Mouse (Mus musculus): ENCODE data around the gene Arfgap2. TPM values are rescaled to one million over a fixed set of nuclear protein-coding genes. Genes with fewer than 3 reads are reported as not detected.

The Arfgap2 gene
- total RNA-seq, 2 experiments from 2014 or later: 24.7 to 27.1 TPM

DNA sequence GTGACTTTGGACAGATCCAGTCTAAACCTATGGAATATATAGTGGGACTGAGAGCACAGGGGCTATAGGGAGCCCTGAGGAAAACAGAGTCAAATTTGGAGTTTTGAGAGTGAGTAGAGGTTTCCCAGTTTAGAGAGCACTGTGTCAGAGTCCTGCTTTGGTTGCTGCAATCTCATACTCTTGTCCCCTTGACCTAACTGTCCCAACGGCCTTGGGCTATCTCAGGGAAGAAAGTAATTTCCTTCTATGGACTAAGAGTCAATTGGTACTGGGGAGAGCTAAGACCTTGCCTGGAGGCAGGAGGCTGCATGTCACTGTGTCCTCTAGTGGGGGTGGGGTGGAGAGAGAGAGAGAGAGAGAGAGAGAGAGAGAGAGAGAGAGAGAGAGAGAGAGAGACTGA is 5.9 kb upstream of the Arfgap2 start:
- ATAC-seq (ENCODE audit: poor library complexity, severe bottlenecking): no peak

DNA sequence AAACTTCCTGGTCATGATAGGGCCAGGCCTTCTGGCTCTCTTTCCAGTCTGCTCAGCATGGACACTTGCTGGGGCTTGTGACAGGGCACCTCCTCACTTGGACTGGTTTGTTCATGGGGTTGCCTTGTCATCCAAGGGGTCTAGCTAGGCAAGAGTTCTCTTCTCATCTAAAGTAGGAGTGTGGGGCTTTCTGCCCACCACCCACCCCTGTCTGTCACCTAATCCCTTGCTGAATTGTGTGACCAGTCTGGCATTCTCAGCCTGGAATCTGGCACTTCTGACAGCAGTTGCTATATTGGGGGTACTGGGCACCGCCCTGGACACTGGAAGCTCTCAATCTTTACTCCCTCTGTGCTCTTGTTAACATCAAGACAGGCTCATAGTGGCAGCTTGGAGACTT is 5.3 kb upstream of the Arfgap2 start:
- ATAC-seq (ENCODE audit: poor library complexity, severe bottlenecking): no peak

DNA sequence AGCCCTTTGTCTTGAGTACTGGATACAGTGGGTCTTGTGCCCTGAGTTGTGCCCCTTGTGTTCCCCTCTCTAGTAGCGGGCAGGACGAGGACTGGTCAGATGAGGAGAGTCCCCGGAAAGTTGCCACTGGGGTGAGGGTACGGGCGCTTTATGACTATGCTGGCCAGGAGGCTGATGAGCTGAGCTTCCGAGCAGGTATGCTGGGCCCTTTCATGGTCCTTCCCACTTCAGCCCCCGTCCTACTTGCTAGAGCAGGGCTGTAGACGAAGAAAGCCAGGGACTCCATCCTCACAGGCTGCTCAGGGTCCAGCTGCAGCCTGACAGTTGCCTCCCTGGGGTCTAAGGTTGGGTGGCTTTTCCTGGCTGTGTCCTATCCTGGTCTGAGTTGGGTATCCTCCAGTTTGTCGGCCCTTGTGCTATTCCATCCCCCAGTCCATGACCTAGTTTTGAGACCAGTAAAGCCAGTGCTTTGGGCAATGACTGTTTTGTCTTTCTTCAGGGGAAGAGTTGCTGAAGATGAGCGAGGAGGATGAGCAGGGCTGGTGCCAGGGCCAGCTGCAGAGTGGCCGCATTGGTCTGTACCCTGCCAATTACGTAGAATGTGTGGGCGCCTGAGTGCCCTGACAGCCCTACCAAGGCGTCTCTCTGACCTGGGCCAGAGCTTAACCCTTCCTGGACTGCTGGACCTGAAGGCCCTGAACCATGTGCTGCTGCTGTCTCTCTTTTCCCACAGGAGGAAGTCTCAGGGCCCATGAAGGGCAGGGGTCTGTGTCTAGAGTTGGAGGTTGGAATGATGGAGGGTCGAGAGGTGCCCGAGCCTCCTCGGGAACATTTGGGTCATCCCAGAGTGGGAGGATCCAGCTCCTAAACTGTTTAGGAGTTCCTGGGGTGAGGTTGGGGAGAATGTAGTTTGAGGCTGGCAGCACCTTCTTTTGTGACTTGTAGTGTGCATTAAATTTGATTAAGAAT is 798 bp upstream of the Arfgap2 start:
- no peak for ATAC-seq (ENCODE audit: poor library complexity, severe bottlenecking)

DNA sequence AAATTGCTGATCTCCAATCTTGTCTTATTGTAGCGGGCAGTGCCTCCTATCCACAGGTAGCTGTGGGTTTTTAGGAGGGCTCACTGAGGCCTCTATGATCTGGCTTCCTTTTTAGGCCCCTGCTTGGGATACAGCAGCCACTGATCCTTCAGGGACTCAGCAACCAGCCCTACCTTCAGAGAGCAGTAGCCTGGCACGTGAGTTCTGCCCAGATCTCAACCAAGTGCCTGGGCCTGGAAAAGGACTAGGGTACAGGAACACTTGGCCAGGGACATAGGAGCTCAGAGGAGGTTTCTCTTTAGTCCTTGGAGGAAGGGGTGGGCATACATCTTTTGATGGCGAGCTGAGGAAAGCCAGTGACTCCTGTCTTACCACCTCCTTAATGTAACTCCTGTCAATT is 3.3 kb downstream of the Arfgap2 start:
- ATAC-seq (ENCODE audit: poor library complexity, severe bottlenecking): no peak

DNA sequence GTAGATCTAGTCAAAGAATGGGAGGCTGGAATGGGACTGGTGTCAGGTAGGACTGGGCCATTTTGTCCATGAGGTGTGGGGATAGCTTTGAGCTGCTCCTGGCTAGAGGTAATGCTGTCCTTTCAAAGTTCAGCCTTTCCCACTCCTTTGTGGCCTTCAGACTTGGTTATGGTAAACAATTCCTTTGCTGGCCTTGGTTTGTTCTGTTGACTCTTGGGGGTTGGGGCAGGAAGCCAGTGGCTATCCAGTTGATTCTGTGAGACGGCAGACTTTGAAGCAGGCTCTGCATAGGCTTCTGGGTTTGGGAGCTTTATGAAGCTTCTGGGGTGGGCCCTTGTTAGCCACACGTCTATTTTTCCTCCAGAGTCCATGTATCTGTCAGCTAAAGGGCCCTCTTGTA is 3.9 kb downstream of the Arfgap2 start:
- ATAC-seq (ENCODE audit: poor library complexity, severe bottlenecking): no peak

DNA sequence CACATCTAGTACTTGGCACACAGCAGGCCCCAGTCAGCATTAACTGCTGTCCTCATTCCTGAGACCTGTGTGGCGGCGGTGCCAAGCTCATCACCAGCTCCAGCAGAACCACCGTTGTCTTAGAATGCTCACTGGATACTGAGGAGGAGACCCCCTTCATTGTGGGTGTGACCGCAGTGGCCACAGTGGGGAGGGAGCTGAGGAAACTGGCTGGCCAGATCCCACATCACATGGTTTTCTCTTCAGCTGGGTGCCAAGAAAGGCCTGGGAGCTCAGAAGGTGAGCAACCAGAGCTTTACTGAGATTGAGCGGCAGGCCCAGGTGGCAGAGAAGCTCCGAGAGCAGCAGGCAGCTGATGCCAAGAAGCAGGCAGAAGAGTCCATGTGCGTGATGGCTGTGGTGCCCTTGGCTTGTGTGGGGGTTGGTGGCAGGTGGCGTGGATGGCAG is 4.9 kb downstream of the Arfgap2 start:
- ATAC-seq (ENCODE audit: poor library complexity, severe bottlenecking): no peak

DNA sequence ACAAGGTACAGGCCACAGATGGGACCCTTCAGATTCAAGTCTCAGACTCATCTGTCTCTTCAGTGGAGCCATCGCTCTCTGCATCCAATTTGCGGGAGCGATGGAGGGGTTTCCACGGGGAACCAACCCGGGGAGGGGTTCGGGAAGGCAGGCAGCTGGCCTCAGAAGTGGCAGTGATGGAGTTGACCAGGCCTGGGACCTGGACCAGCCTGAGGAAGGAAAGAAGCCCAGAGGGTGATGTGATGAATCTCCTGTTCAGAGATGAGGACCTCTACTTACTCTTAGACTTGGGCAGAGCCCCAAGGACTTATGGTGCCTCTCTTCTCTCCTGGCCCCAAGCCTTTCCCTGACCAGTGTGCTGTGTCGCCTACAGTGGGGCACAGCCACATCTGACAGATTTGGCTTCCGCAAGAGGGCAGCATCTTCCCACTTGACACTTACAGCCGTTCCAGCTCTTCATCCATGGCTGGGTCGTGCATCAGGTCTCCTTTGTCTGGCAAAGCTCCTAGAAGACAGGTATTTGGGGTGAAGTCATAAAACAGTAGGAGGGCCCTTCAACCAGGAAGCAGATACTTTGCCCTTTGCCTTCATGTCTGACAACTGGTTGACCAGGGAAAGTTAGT is 14.1 kb downstream of the Arfgap2 start:
- ATAC-seq (ENCODE audit: poor library complexity, severe bottlenecking): no peak

DNA sequence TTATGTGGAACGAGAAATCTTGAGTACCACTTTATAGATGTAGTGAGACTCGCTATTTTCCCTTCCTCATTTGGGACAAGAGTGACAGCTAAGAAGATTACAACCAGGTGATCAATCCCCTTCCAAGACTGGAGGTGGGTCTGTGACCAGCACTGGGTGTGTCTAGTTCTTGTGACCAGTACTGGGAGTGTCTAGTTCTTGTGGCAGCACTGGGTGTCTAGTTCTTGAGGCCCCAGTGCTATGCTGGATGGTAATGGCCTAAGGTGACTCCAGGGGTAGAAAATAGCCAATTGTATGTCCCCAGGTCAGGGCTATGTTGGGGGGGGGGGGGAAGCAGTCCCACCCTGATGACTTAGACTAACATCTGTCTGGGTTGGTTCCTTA is 14.6 kb downstream of the Arfgap2 start:
- no peak for ATAC-seq (ENCODE audit: poor library complexity, severe bottlenecking)

DNA sequence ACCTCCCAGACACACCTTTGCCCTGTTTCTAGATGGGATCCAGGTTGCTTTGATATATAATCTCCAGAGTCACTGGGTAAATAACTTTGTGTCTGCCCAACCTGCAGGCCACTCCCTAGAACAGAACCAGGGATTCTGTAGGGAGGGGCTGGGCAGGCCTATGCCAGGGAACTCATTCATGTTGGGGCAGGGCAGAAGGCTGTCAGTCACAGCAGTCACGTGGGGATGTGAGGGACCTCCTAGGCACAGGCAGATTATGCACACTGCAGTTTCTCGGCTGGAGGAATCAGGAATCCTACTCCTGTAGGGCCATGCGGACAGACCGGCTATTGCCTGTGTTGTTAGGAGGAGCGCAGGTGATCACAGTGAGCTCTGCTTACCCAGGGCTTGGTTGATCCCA is 16.6 kb downstream of the Arfgap2 start:
- ATAC-seq (ENCODE audit: poor library complexity, severe bottlenecking): no peak

DNA sequence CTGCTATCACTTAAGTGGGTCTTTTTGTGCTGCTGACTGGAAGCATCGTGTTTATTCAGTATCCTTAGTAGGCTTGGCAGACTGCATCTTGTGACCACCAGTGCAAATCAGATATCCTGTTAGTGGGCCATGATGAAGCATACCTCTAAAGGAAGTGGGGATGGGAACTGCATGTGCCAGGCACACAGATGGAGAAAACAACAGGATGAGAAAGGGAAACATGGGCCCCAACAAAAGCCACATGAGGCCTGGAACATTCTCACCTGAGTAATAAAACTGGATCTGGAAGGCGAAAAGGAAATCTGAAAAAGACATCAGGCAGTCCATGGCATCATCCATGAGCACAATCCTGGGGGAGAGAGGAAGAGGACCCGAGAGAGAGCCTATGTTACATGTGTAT is 19.2 kb downstream of the Arfgap2 start:
- no peak for ATAC-seq (ENCODE audit: poor library complexity, severe bottlenecking)

DNA sequence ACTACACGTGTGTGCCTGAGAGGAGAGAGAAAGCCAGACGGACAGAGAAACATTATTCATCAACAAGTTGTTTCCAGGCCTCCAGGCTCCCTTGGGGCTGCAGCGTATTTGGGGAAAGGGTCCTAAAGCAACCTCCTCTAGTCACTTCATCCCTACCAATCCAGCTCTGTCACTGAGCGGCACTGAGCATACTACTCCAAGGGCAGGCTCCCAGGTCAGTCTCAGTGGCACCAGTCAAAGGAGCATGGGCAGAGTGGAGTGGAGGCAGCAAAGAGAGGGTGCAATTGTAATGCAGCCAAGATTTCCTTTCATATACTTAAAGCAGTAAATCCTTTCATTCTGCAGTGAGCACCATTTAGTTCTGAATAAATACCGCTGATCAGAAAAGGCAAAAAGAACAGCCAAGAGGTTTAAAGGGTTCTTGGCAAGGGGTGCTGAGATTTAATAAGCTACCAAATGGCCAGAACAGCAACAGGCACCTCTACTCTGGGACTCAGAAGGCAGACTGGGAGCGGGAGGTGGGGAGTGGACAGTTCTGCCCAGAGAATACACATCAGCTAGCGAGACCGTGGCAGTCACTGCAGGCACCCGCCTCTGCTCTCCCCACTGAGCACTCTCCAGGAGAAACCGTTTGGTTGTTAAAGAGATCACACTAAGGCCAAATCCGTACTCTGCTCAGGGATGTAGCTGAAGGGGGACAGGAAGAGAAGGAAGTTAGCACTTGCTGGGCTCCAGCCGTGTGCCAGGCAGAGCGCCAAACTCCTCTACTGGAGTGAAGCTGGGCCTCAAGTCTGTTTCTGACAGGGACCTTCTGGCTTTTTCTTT is 19.8 kb downstream of the Arfgap2 start:
- no peak for ATAC-seq (ENCODE audit: poor library complexity, severe bottlenecking)

DNA sequence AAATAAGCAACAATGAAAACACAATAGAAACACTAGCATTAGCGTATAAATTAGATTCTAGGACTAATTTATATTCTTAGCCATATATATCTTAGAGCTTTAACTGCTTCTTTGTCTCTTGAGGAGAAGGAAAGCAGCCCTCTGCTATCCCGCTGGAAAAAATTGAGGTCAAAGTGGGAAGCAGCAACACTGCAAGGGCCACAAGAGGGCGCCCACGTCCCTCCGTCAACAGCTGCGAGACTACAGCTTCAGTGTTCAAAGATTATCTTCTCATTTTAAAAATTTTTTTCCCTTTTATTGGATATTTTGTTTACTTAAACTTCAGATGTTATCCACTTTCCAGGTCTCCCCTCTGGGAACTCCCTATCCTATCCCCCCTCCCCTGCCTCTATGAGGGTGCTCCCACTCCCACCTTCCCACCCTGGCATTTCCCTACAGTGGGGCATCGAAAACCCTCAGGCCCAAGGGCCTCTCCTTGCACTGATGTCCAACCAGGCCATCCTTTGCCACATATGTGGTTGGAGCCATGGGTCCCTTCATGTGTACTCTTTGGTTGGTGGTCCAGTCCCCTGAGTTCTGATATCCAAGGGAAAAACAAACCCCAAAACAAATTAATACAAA is 21.2 kb downstream of the Arfgap2 start:
- ATAC-seq (ENCODE audit: poor library complexity, severe bottlenecking): peak; percentile 60

DNA sequence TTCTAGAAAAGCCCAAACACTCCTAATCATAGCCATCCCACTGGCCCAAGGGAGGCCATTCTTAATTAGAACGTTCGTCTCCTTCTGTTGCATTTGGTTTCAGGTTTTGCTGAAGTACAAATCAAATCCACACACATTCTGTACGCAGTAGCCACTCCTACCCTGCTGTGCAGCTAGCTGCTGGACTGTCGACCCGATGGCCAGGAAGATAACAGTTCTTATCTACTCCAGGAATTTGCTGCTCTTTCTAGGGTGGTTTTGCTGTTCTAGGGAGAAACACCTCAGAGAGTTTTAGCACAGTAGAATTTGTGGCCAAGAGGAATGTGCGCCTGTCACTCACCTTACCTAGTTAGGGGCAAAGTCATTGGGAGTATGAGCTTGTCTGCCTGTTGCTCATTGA is 22.8 kb downstream of the Arfgap2 start:
- no peak for ATAC-seq (ENCODE audit: poor library complexity, severe bottlenecking)

DNA sequence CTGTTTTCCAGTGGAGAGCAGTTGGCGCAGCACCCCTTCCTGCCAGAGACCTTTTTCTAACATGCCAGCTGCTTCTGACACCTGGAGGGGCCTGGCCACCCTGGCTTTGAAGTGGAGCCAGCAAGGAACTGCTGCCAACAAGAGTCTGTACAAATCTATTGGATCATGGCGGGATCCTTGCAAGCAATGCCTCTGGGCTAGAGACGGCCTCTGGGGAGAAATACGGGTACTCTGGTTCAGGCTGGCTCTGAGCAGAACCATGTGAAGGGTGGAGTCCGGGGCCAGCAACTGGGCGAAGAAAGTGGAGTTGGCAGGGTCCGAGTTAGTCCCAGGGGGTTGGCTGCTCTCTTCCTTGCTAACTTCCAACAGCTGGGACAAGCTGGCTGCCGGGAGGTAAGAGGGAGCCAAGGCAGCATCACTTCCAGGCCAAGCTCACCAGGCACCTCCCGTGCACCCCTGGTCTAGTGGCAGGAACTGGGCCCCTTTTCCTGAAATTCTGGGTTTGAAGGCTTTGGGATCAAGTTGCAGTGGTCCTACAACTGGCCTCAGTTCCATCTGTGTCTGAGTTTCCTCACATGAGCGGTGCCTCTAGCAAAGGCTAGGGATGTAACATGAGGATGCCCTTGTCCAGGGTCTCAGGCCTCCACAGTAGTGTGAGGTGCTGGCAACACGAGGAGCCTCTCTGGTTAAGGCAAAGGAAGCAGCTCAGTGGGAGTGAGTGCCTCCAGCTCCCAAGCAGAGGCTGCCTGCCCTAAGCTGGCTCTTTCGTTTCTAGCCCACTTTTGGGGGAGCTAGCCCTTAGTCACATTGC is 26.6 kb downstream of the Arfgap2 start:
- ATAC-seq (ENCODE audit: poor library complexity, severe bottlenecking): no peak

DNA sequence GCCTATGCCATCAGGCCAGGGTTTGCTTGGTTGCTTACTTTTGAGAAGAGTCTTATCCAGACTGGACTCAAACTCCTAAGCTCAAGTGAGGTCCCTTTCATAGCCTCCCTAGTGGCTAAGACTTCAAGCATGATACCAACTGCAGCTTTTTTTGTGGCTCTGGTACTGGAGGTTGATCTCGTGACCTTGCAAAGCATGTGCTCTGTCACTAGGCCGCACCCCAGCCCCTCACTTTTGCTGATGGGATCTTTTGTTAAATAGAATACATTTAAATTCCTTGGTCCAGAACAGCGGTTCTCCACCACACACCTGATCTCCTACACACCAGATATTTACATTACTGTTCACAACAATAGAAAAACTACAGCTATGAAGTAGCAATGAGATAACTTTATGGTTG is 29.5 kb downstream of the Arfgap2 start:
- no peak for ATAC-seq (ENCODE audit: poor library complexity, severe bottlenecking)

DNA sequence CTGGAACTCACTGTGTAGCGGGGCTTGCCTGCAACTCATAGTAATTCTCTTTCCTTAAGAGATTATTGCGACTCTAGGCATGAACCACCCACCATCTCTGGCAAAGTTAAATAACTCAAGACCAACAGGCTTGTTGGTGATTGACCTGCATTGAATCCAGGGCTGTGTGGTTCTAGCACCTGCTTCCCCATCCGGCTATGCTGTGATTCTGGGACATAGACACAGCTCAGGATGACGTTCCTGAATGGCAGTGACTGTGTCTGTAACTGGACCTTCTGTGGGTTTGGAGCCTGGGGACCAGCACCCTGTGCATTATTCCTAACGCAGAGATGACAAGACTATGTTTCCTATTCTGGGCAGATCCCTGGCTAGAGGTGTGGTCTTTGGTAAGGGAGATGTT is 31.1 kb downstream of the Arfgap2 start:
- ATAC-seq (ENCODE audit: poor library complexity, severe bottlenecking): no peak

DNA sequence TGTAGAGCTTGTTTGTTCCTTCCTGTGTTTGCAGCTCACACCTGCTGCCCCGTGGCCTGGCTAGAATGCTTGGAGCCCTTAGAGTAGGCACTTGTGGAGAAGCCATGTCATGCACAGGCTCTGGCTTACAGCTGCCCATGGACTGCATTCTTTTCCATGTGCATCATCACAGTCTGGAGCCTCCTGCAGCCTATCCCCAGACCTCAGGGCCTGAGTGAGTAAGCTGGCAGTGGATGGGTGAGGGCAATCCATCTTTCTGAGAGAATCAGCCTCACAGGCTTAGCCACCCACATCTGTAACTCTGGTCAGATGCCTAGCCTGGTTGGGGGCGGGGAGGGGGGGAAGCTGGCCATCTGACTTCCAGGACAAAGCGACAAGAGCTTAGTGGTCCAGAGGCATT is 34.4 kb downstream of the Arfgap2 start:
- ATAC-seq (ENCODE audit: poor library complexity, severe bottlenecking): no peak

DNA sequence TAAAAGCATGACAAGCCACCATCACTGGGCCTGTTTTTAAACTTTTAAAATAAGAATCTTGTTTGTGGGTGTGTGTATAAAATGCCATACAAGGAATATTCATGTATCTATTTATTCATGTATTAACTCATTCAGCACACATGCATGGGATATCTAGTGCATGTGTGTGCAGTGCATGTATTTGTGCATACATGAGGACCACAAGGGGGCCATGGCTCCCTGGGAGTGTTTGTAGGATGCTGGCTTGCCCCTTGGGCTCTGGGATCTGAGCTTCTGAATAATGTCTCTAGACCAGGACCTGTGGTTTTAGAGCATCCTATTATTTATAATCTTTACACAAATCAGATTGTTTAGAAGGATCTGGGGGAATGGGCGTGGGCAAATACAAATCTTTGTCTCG is 36.0 kb downstream of the Arfgap2 start:
- no peak for ATAC-seq (ENCODE audit: poor library complexity, severe bottlenecking)

DNA sequence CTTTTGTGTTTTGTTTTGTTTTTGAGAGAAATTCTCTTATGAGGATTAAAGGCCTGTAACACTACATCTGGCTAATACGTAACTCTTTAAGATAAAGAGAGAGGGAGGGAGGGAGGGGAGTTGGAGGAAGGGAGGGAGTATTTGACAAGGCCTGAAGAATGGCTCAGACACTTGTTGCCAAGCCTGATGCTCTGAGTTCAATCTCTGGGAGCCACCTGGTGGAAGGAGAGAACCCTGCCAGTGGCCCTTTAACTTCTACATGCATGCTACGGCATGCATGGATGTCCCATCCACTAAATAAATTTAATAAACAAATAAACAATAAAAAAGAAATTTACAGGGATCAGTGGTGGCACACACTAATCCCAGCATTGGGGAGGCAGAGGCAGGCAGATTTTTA is 37.1 kb downstream of the Arfgap2 start:
- no peak for ATAC-seq (ENCODE audit: poor library complexity, severe bottlenecking)

DNA sequence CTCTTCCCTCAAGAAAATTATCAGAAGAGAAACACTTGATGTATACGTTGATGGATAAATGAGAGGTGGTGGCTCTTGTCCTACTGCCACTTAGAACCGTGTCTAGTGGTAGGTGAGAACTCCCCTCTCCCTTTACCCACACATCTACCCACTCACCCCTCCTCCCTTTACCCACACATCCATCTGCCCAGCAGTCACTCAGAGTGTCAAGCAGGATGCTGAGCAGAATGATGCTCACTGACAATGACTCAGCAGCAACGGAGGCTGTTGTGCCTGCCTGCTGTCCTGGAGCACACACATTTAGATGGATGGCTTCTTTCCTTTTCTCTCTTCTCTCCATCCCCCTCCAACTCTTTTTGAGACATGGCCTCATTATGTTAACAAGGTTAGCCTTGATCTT is 38.1 kb downstream of the Arfgap2 start:
- no peak for ATAC-seq (ENCODE audit: poor library complexity, severe bottlenecking)
